8 mouse cellular contexts compared by ENCODE assay signal in genomic region chr15:77336287-77336967, GRCm38 (mm10). TPM values are rescaled to one million over a fixed set of nuclear protein-coding genes. Genes with fewer than 3 reads are reported as not detected.
A peak's percentile ranks its signal among the peaks of the same experiment; 100 is the strongest.
DNase-seq lines count a peak whose midpoint lies in the region; ATAC-seq lines count a peak whose summit lies in the region.

No protein-coding gene starts in this region.

- H3K4me2 ChIP-seq in intestine, embryonic 14.5 days (ENCODE audit: low read length) = peak overlapping the region; percentile 51

- peak; percentile 94 for DNase-seq in adrenal gland, postnatal 14 days
- peak; percentile 93 for DNase-seq in embryo, embryonic 11 days
- peak; percentile 91 to 93 for DNase-seq in gastrocnemius, postnatal 36 days
- peak; percentile 96 for DNase-seq in intestine, embryonic 14.5 days (ENCODE audit: low spot score)
- peak; percentile 43 to 86 for DNase-seq in left cerebral cortex, adult 9 months (ENCODE audit: low spot score in 2 of 2)
- DNase-seq in right cerebral cortex, postnatal 25 days = peak; percentile 82

- peak overlapping the region; percentile 75 for H3K27ac ChIP-seq in intestine, embryonic 14.5 days (ENCODE audit: low read depth)

- H3K4me3 ChIP-seq in intestine, embryonic 14.5 days (ENCODE audit: low read depth, low read length) = peak overlapping the region; percentile 28

- H3K9ac ChIP-seq in intestine, embryonic 14.5 days (ENCODE audit: low read length) = peak overlapping the region; percentile 36

- peak; percentile 67 for ATAC-seq in intestine, embryonic 14.5 days (replicated peaks; ENCODE audit: low FRiP score, low TSS enrichment, low read depth)
- ATAC-seq in megakaryocyte progenitor cell, adult 5-6 weeks (replicated peaks; ENCODE audit: poor library complexity) = peak; percentile 58; the same call in 1 of the 2 replicates
- no peak for ATAC-seq in megakaryocyte, adult 5-6 weeks (ENCODE audit: poor library complexity, severe bottlenecking)

- H3K4me1 ChIP-seq in intestine, embryonic 14.5 days (replicated peaks; ENCODE audit: control insufficient read depth, insufficient read depth, low read length) = peaks cover 9% of the 10 kb centered on the region; the same call in 1 of the 2 replicates

- H3K27me3 ChIP-seq in intestine, embryonic 14.5 days (replicated peaks; ENCODE audit: control insufficient read depth, insufficient read depth, low read length) = no peaks in the 10 kb centered on the region

- WGBS in intestine, embryonic 14.5 days = 3% methylated on average over 32 of the region's 32 CpGs

- H3K9me3 ChIP-seq in intestine, embryonic 14.5 days (ENCODE audit: control insufficient read depth, low read length) = no peaks in the 10 kb centered on the region

- intact Hi-C loops in gastrocnemius, postnatal 36 days (cut with DNase I) = loop anchor here (2.0 to 10.0 kb wide), 3 partner anchors 59 to 362 kb away; no protein-coding TSS in a partner anchor

- H3K36me3 ChIP-seq in intestine, embryonic 14.5 days (ENCODE audit: control insufficient read depth, insufficient read depth, low read length) = no peaks in the 10 kb centered on the region

RNA-seq across cellular contexts. Expression of gene Rbfox2, which starts 29.6 kb away (rescaled TPM):
- 51.4 and 54.9 TPM in 2 replicates for total RNA-seq in adrenal gland, postnatal 14 days (2021)
- total RNA-seq in gastrocnemius, postnatal 36 days (2021) = 10 to 100 TPM; 44.2 to 63.3 TPM
- polyA plus RNA-seq in intestine, embryonic 14.5 days (2014; fragmentation: Nextera tagmentation; extraction: Ambion mirVana) = 67.8 and 72.2 TPM in 2 replicates
- total RNA-seq in megakaryocyte progenitor cell, adult 5-6 weeks (2015) = 0.22 and 0.32 TPM in 2 replicates
- 0.54 and 0.87 TPM in 2 replicates for total RNA-seq in megakaryocyte progenitor cell, adult 5-6 weeks (2017)
- 0.13 TPM in 1 of 2 replicates, not detected in the other for total RNA-seq in megakaryocyte, adult 5-6 weeks (2015)
- total RNA-seq in megakaryocyte, adult 5-6 weeks (2017) = 0.12 and 0.51 TPM in 2 replicates

Comparison
In these comparisons a context has a peak if more than half of its experiments do, and no peak if none do; other contexts are left out.
1. RNA of gene Rbfox2, which starts 29.6 kb away (total RNA-seq): 44.2 to 63.3 TPM in gastrocnemius, postnatal 36 days and 51.4 to 54.9 TPM in adrenal gland, postnatal 14 days; 0.22 to 0.87 TPM in megakaryocyte progenitor cell, adult 5-6 weeks and 0.12 to 0.51 TPM in megakaryocyte, adult 5-6 weeks; every median in the first group is over 10 times any median in the second.
2. Peak in every context shown above with its lines, with median percentiles within 50 percentile points of each other: DNase-seq.